Mouse (Mus musculus) right cerebral cortex, postnatal 36 days (tissue): ENCODE data around the gene Epor.

Experiments used
- DNase-seq, 2 experiments: peaks; one replicate each; pipeline ENCODE4 v3.0.0; 2022; ENCODE audit warnings: low spot score in 2 of 2, mixed read lengths in 1 of 2

The Epor gene

GRCm38 (mm10) chr9:21936692-21937570, 26.4 kb downstream of the Epor start, which contains the start of gene Plppr2:
Gene Plppr2, plus strand, starts transcription at chr9:21937033.
- DNase-seq = peak; percentile 98

DNA sequence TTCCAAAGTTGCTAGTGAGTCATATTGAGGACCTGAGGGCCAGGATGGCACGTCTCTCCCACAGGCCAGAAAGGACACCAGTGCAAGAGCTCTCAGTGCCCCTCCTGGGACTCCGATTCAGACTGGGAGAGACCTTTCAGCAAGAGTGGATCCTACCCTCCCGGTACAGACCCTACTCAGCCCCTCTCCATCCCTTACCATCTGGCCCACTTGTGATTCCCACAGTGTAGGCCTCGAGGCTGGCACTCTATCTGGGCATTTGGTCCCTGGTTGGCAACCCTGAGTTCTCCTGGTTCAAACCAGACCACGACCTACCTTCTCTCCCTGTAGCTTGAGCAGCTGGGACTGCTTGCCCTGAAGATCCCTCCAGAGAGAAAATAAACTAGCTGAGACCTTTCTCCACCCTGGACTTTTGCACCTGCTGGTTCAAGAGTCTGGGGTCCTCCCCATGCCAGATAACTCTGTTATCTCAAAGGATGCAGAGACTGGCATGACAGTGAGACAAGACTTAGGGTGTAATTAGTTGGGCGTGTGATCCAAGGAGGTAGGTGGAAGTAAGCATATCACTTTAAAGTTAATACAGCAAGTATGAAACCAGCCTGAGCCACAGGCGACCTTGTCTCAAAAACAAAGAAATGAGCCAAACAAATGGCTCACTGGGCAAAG, 27.7 kb downstream of the Epor start:
- DNase-seq = no peak

- DNase-seq = no peak
Measured at GRCm38 (mm10) chr9:21934021-21934420, 29.3 kb downstream of the Epor start.

DNA sequence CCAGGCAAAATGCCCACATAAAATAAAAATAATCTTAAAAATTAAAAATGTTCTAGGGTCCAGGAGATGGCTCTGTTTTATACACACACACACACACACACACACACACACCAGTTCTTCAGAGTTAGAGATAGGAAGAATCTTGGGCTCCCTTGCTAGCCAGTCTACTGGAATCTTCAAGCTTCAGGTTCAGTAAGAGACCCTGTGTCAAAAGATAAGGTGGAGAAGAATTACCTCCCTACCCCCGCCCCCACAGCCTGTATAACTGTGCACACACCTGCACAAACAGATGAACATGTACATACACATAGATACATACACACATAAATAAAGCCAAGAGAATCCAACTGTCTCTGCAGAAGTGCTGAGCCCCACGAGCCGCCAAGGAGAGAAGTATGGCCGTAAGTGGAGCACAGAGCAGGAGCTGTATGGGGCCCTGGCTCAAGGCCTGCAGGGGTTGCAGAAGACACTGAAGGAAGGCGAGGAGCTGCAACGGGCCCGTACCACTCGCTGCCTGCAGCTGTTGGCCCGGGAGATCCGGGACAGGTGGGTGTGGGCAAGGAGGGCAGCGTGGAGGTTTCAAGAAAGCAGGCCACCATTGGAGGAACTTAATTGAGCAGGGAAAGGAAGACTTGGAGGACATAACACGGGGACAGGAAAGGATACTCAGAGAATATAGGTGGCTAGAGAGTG, 30.7 kb downstream of the Epor start:
- DNase-seq = no peak

- no peak for DNase-seq
Measured at GRCm38 (mm10) chr9:21932006-21932405, 31.3 kb downstream of the Epor start.

DNA sequence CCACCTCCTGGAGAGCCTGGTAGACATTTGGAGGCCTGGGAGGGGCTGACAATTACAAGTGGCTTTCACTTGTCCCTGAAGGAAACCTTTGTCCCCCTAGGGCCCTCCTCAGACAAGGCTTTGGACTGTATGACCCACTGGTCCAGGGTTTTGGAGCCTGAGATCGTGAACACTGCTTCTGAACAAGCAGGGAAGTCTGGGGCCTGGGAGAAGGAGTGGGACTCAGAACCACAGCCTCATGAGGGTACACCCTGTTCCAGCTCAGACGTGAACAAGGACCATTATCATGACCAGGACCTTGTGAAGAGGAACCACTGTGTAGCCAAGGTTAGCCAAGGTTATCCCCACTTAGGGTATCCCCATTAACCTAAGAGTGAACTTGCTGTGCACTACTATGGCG, 34.1 kb downstream of the Epor start:
- DNase-seq = no peak

DNA sequence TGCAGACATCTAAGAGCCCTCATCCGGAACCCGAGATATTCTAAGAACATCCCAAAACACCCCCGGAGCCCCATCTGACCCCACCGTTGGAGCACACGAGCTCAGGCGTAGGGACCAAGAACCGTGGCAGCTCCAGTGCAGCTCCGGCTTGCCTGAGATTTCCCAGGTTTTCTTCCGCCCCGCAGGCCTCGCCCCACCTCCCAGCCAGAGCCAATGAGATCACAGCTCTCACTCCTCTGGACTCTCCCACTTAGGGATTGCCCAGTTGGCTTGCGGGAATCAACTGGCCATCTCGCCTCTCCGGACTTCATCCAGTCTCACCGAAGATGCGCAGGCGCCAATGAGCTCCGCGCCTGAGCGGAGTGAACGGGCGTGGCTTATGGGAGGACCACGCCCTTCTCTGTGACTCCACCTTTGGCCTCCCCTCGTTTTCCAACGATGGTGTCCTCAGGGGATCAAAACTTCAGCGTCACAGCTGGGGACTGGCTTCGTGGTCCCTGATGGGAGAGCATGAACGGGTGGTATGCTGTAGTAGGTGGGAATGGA, 36.0 kb downstream of the Epor start, which contains the start of the genes Ccdc159 and Tmem205:
Ccdc159 (plus strand) TSS at position 264 of the 546 bp plus-strand sequence.
Tmem205 (minus strand) TSS at position 349 of the 546 bp plus-strand sequence.
- DNase-seq = peak; percentile 94 to 96

GRCm38 (mm10) chr9:21926784-21927183, 36.5 kb downstream of the Epor start:
- no peak for DNase-seq

DNA sequence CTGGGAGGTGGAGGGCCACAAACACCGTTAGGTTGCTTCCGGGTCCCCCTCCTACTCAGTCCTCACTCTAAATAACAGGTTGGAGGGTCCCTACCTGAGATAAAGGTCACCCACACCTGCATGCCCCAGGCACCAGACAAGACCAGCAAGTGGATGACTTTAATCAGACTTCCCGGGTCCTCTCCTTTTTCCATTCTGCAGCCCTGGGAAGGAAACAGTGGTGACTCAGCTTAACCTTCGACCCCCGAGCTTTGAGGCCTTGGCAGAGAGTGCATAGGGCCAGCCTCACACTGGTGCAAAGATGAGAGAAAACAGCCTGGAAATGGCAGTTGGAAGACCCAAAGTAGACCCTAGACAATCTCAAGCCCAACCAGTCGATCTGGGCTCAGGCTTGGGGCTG, 37.2 kb downstream of the Epor start:
- no peak for DNase-seq

DNA sequence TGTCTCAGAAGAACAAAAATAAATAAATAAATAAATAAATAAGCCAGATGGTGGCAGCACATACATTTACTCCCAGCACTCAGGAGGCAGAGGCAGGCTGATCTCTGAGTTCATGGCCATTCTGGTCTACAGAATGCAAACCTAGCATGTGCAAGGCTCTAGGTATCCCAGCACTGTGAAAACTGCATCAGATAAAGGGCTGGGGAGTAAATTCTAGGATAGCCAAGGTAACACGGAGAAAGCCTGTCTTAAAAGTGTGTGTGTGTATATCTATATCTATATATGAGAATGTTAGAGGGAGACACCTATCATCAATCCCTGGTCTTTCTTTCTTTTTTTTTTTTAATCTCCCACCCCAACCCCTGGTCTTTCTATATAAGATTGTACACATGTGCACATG, 37.8 kb downstream of the Epor start:
- DNase-seq = no peak

- DNase-seq = no peak
Measured at GRCm38 (mm10) chr9:21925034-21925433, 38.3 kb downstream of the Epor start.

DNA sequence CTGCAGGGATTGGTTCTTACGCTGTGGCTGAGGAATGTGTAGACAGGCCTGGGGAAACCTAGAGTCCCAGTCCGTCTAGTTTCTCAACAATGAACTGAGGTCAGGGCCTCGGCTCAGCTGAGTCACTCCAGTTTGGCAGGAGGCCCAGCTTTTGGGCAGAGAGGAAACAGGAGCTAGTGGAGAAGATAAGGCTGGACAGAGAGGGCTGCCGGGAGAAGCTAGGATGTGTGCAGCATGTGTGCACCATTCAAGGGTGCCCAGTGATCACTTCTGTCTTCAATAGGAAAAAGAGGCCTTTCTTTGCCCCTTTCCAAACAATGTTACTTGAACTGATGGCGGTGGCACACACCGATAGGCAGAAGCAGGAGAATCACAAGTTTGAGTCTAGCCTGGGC, 39.2 kb downstream of the Epor start:
- no peak for DNase-seq

GRCm38 (mm10) chr9:21923490-21924098, 39.7 kb downstream of the Epor start:
- no peak for DNase-seq

- DNase-seq = no peak
Measured at GRCm38 (mm10) chr9:21923036-21923435, 40.3 kb downstream of the Epor start.

DNA sequence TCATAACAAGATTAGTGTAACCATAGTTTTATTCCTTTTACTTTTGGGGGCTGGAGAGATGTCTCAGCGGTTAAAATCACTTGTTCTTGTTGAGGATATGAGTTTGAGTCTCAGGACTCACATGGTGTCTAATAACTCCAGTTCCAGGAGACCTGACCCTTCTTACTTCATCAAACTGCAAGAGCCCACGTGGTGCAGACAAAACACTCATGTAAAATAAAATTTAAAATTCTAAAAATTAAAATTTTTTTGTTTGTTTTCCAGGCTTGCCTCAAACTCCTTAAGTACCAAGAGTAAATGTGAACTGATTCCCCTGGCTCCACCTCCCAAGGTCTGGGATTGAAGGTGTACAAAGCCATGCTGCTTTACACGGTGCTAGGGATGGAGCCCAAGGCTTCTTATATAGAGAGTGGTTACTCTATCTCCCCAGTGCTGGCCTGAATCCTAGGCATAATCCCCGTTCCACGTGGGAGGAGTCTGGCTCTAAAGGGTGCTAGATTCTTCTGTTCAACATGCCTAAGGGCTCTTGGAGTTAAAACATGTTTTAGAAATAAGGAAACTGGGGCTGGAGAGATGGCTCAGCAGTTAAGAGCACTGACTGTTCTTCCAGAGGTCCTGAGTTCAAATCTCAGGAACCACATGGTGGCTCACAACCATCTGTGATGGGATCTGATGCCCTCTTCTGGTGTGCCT, 44.5 kb downstream of the Epor start:
- DNase-seq = no peak

- DNase-seq = peak; percentile 88 to 89
Measured at GRCm38 (mm10) chr9:21918035-21918592, 45.2 kb downstream of the Epor start, which contains the start of gene Rab3d. Gene Rab3d, minus strand, starts transcription at chr9:21918192.

GRCm38 (mm10) chr9:21917493-21918034, 45.7 kb downstream of the Epor start:
- DNase-seq = peak; percentile 73 to 81

- DNase-seq = no peak
Measured at GRCm38 (mm10) chr9:21916851-21917492, 46.3 kb downstream of the Epor start.

DNA sequence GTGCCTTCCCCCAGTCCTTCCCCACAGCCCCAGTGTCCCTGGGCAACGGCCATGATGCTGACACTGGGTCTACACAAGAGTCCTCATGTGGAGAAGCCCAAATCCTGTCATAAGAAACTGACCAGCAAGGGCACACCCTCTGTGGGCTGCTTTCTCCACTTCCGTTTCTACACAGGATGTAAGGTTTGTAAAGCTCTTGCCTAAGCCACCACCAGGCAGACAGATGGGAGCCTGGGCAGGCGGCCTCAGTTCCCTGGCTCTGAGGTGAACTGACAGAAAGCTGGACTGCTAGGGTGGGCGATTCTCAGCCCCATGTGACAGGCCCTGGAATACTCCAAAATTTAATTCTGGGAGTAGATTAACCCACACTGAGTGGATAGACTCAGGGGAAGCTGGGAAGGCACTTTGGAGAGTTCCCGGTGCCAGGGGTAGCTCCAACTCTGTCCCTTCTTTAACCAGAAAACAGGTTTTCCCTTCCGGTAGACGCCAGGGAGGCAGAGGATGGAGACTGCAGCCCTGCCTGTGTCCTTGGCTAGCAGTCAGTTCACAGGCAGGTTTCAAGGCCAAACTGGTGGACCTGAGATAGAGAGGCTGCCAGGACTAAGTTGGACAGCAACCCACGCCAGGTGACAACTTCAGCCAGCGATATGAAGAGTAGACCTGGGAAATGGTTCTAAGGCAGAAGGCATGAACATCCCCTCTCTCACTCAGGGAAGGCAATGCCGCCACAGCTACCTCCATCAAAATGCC, 53.7 kb downstream of the Epor start:
- no peak for DNase-seq
